Mouse (Mus musculus) forebrain, embryonic 10.5 days (tissue): ENCODE measurements around the gene Cnnm1. TPM values are rescaled to one million over a fixed set of nuclear protein-coding genes. Genes with fewer than 3 reads are reported as not detected.
"Not testable (repeated sequence)": the region's sequence is repeated elsewhere in the genome, so short reads cannot be mapped to it uniquely, and the experiment has no call there.

ENCODE experiments used
- DNase-seq: peaks from one replicate; pipeline ENCODE4 v3.0.0-alpha.2; 2017; ENCODE audit warnings: low spot score; ENCODE audit errors: extremely low spot score
- H3K27ac ChIP-seq: fragments of 300-500 bp; sonication (generic); 2 replicates; pipeline ENCODE4 v1.5.1; 2016; ENCODE audit warnings: mild to moderate bottlenecking
- H3K27me3 ChIP-seq: fragments of 300-500 bp; sonication (generic); 2 replicates; pipeline ENCODE4 v1.6.1; 2016; ENCODE audit warnings: mild to moderate bottlenecking; ENCODE audit not compliant: poor library complexity, severe bottlenecking
- H3K36me3 ChIP-seq: fragments of 300-500 bp; sonication (generic); replicated peaks from 2 replicates; pipeline ENCODE4 v1.6.1; 2016; ENCODE audit warnings: mild to moderate bottlenecking, moderate library complexity
- H3K4me1 ChIP-seq: fragments of 300-500 bp; sonication (generic); 2 replicates; pipeline ENCODE4 v1.6.1; 2016
- H3K4me3 ChIP-seq: fragments of 300-500 bp; sonication (generic); 2 replicates; pipeline ENCODE4 v1.5.1; 2016; ENCODE audit warnings: mild to moderate bottlenecking, moderate library complexity
- H3K9me3 ChIP-seq: fragments of 300-500 bp; sonication (generic); 2 replicates; pipeline ENCODE4 v1.6.1; 2016; ENCODE audit warnings: mild to moderate bottlenecking, moderate library complexity
- WGBS: fragments of 180-500 bp; shearing (Covaris S2); methylation state at CpG from one replicate; pipeline ENCODE4 v1.1.7; 2016; 5-methylcytosine and 5-hydroxymethylcytosine counted together
- polyA plus RNA-seq: library from polyadenylated mRNA; unstranded; fragments of >200 nt; fragmentation: Nextera tagmentation; extraction: Ambion mirVana; gene quantifications from 2 replicates; pipeline ENCODE4 v1.2.1, GENCODE M21; 2016

Cnnm1 gene
- polyA plus RNA-seq, 1 experiment from 2014 or later, result 0.31 TPM

DNA sequence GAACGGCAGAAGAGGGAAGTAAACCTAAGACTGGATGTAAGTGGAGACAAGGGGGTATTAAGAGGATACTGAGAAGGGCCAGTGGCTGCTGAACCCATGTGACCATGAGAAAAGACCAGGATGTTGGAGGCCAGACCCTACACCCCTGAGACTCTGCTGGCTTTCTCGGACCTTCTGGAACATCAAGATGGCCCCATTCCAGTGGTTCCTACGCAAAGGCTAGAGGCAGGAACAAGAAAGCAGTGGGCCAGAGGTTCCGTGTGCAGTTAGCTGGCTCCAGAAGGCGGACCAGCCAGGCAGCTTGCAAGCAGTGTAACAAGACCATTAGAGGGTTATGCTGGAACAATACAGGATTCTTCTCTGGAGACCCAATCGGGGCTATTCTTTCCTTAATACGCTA, 57.2 kb downstream of the Cnnm1 start:
- Histone ChIP-seq H3K9me3 (peaks cover 3% of the 10 kb centered on the region; the same call in 1 of the 2 replicates), H3K4me1 (peaks cover 18% of the 10 kb centered on the region), H3K4me3 (no peak overlapping the region), H3K27me3 (peaks cover 23% of the 10 kb centered on the region), H3K36me3 (peaks cover 38% of the 10 kb centered on the region), H3K27ac (no peak overlapping the region)
- DNase-seq, result no peak
- WGBS, result 88% methylated on average over 7 of the region's 7 CpGs

DNA sequence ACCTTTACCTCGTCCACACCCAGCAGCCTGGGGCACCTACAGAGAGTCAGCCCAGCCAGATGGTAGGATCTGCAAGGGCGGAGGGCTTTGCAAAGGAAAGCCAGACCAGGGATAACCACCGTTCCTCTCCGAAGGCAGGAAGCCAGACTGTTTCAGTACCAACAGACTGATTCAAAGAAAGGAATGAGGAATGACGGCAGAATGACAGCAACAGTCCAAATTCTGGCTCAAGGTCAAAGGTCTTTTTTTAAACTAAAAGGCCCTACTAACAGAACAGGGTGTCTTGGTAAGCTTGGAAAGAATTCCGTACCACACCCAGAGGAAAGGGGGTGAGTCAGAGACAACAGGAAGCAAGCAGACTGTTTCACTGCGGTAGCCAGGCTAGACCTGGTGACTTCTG, 58.6 kb downstream of the Cnnm1 start:
- H3K27me3 ChIP-seq, result peaks cover 16% of the 10 kb centered on the region
- H3K4me3 ChIP-seq, result no peak overlapping the region
- DNase-seq, result no peak
- 91% methylated on average over 7 of the region's 7 CpGs for WGBS
- peaks cover 51% of the 10 kb centered on the region for H3K36me3 ChIP-seq
- H3K9me3 ChIP-seq, result peaks cover 3% of the 10 kb centered on the region; the same call in 1 of the 2 replicates
- H3K27ac ChIP-seq, result no peak overlapping the region
- peaks cover 18% of the 10 kb centered on the region for H3K4me1 ChIP-seq

DNA sequence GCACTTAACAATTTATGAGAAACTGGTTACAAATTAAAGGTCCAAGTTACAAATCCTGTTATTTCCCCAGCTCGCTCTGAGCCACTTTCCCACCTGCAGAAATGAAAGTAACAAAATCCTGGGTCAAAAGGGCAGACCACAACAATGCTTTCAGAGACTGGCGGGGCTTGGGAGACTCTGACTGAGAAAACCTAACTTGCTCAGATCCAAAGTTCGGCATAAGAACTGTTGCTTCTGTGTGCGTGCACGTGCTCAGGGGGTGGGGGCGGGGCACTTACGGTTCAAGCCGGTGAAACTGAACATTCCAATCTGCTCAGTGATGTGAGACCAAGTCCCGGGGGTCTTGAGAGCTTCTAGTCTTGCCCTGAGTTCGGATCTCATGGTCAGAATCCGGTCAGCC, 62.4 kb downstream of the Cnnm1 start:
- no peak overlapping the region for H3K4me3 ChIP-seq
- H3K4me1 ChIP-seq, result no peaks in the 10 kb centered on the region
- peaks cover 87% of the 10 kb centered on the region for H3K36me3 ChIP-seq
- H3K27me3 ChIP-seq, result no peaks in the 10 kb centered on the region
- H3K27ac ChIP-seq, result no peak overlapping the region
- DNase-seq, result no peak
- peaks cover 3% of the 10 kb centered on the region; the same call in 1 of the 2 replicates for H3K9me3 ChIP-seq
- WGBS, result 81% methylated on average over 11 of the region's 11 CpGs

DNA sequence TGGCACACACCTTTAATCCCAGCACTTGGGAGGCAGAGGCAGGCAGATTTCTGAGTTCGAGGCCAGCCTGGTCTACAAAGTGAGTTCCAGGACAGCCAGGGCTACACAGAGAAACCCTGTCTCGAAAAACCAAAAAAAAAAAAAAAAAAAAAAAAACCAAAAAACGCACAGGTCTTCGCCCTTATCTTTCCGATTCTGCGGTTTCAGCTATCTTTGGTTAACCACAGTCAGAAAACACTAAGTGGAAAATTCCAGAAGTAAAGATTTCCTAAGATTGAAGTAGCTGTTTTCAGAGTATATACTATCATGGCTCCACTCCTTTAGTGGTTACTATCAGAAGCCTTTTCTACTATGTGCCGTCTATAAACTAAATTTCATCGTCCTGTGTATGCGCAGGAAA, 63.4 kb downstream of the Cnnm1 start:
- not testable (repeated sequence) for H3K4me3 ChIP-seq, H3K27me3 ChIP-seq, H3K9me3 ChIP-seq, DNase-seq, H3K4me1 ChIP-seq, H3K27ac ChIP-seq
- peaks cover 92% of the 10 kb centered on the region for H3K36me3 ChIP-seq
- 95% methylated on average over 8 of the region's 9 CpGs for WGBS

DNA sequence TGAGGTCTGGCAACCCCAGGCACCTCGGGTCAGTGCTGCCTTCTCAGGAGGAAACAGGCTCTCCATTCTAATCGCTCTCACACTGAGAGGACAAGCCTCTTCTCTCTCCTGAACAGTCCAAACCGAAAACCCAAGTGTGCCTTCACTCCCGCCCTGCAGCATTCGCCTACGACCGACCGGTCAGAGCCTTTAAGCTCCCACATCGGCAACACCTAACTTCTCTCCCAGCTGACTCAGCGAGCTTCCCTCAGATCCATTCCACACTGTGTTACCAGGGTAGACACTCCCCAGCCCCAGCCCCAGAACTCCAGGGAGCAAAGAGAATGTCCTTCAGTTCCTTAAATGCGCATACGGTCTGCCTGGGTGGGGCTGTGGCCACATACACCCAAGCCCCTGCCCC, 65.2 kb downstream of the Cnnm1 start:
- 89% methylated on average over 12 of the region's 12 CpGs for WGBS
- DNase-seq, result no peak

DNA sequence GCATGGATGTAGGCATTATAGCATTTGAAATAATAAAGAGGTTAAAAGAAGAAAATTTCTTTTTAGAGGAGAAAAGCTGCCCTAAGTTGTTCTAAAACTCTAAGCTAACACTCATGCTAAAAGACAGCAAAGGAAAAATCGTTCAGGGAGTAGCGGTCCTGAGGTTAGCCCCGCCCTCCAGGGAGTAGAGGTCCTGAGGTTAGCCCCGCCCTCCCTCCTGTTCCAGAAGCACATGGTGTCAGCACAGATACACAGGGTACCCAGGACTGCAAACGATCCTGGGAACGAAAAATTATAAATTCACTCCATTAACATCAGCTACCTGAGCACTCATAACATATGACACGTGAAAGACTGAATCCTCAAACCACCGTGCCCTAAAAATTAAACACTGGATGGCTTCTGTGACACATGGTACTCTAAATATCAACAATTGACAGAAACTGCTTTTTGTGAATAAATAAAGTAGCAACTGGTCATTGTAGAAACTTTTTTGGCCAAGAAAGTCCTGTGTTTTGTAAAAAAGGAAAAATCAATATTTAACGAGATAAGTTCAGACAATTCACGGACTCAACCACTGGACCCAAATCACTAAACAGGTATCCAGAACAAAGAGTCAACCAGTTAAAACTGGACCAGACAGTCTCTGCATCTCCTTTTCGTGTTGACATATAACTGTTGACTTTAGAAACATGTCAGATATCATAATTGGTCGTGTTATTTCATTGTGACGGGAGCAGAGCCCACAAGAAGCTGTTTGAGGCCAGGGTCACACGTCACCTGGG, 70.4 kb downstream of the Cnnm1 start:
- WGBS, result 93% methylated on average over 14 of the region's 14 CpGs
- no peak for DNase-seq
- no peak overlapping the region for H3K4me3 ChIP-seq

More for the DNA sequence above, 65.2 kb downstream of the Cnnm1 start:
- Histone ChIP-seq H3K27ac (no peak overlapping the region), H3K4me1 (no peaks in the 10 kb centered on the region), H3K4me3 (no peak overlapping the region), H3K36me3 (peaks cover 91% of the 10 kb centered on the region), H3K9me3 (no peaks in the 10 kb centered on the region; the same call in 1 of the 2 replicates), H3K27me3 (no peaks in the 10 kb centered on the region)

DNA sequence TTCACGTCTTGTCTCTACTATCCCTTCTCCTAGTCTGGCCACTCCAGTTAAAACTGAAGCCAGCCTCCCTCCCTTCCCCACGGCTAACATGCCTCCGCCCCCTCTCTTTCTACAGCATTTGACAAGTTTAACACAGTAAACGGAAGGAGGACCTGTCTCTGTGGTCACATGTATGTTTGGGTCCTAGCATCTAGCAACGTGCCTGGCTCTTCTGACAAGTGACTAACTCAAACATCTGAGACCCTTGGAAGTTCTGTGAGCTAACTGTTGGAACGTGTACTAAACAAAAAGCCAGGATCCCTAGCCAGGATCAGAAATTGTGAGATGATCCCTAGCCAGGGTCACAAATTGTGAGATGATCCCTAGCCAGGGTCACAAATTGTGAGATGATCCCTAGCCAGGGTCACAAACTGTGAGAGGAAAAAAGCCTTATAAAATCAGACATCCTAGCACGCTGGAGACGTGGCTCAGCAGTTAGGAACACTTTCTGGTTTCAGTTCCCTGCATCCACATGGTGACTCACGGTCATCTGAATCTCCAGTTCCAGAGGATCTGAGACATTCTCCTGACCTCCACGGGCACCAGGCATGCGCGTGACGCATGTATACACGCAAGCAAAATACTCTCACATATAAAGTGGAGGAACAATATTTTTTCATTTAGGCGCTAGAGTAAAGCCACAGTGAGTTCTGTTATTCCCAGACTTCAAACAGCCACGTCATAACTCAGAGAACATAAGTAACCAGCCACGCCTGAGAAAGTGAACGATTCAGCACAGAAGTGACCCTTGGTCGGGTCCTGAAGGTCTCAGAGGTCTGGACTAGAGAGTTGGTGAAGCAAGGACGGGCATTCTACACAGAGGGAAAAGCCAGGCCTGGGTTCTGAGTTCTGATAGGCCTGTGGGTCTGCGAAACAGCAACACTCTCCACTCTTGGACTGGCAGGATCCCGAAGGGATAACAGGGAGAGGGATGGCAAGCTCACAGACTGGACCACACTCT, 71.7 kb downstream of the Cnnm1 start:
- Histone ChIP-seq H3K9me3 (no peaks in the 10 kb centered on the region; the same call in 1 of the 2 replicates), H3K4me3 (no peak overlapping the region), H3K36me3 (peaks cover 88% of the 10 kb centered on the region), H3K4me1 (no peaks in the 10 kb centered on the region), H3K27ac (no peak overlapping the region), H3K27me3 (no peaks in the 10 kb centered on the region)
- DNase-seq, result no peak
- WGBS, result 87% methylated on average over 22 of the region's 22 CpGs

More for the DNA sequence above, 70.4 kb downstream of the Cnnm1 start:
- Histone ChIP-seq H3K36me3 (peaks cover 92% of the 10 kb centered on the region), H3K27ac (no peak overlapping the region), H3K27me3 (no peaks in the 10 kb centered on the region), H3K4me1 (no peaks in the 10 kb centered on the region), H3K9me3 (no peaks in the 10 kb centered on the region; the same call in 1 of the 2 replicates)

DNA sequence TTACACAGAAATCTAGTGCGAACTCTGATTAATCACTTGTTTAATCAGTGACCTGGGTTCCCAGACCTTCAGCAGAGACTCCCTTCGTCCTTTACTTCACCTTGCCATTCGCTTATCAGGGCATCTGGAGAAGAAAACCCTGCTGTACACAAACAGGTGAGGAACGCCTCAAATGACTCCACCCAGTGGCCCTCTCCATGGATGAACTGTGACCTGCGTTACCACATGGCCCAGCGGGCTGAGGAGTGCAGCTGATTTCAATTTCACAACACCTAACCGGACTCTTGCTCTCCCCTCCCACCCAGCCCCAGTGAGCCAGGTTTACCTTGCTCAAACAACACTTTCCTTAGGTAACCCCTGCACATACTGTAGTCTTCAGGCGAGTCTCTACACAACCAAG, 73.6 kb downstream of the Cnnm1 start:
- Histone ChIP-seq H3K36me3 (peaks cover 79% of the 10 kb centered on the region), H3K9me3 (no peaks in the 10 kb centered on the region; the same call in 1 of the 2 replicates), H3K27ac (no peak overlapping the region), H3K27me3 (peaks cover 5% of the 10 kb centered on the region), H3K4me1 (no peaks in the 10 kb centered on the region), H3K4me3 (no peak overlapping the region)
- 95% methylated on average over 8 of the region's 8 CpGs for WGBS
- no peak for DNase-seq

DNA sequence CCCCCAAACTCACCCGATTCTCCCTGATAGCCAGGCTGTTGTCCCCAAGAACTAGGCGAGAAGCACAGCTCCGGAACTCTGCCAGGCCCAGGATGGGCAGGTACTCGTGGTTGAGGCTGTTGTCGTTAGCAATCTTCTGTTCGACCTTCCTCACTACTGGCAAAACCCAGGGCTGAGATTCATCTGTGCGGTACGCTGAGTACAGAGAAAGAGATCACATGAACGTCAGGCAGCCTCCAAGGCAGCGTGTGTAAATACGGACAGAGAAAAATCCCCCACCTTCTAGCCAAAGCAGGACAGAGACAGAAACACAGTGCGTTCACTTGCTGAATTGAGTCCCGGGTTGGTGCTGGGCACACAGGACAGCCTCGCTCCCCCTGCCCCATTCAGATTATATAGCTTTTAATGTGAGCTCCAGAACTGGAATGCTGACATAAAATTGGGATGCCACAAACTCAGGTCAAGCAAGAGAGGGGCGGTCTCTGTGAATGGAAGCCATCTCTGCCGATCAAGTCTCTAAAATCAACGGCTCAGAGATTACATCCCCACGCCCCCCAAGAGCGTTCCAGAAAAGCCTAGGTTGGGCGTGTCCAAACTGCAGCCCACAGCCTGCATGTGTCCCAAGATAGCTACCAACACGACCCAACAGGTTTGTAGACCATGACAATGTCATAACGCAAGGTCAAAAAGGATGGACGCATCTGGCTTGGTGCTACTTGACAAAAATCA, 75.6 kb downstream of the Cnnm1 start:
- Histone ChIP-seq H3K27me3 (peaks cover 22% of the 10 kb centered on the region), H3K4me1 (peaks cover 12% of the 10 kb centered on the region), H3K9me3 (no peaks in the 10 kb centered on the region), H3K27ac (no peak overlapping the region), H3K36me3 (peaks cover 62% of the 10 kb centered on the region), H3K4me3 (no peak overlapping the region)
- 93% methylated on average over 23 of the region's 23 CpGs for WGBS
- no peak for DNase-seq

DNA sequence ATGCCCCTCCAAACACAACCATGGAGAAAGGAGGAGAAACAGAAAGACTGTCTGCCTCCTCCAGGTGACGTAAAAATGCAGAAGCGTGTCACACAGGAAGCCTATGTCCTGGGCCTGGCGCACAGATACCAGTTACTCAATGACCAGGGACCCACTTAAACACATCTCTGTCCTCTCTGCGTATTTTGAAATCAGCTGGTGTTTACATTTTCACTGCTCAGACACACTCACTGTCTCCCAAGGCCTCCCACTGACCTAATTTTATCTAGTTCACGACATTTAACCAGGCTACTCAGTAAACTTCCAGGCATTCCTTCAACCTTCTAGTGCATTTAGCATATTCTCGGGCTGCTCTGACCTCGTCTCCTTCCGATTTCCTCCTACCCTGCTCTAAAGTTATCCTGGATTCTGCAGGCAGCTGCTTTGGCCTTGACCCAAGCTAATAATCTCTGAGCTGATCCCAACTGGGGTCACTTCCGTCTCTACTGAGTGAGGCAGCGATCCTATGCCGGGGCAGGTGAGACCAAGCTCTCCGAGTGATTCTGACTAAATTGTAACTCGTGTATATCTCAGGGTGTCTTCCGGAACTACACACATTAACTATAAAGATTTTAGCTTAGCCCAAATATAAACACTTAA, 76.3 kb downstream of the Cnnm1 start:
- no peak for DNase-seq
- 93% methylated on average over 14 of the region's 14 CpGs for WGBS

DNA sequence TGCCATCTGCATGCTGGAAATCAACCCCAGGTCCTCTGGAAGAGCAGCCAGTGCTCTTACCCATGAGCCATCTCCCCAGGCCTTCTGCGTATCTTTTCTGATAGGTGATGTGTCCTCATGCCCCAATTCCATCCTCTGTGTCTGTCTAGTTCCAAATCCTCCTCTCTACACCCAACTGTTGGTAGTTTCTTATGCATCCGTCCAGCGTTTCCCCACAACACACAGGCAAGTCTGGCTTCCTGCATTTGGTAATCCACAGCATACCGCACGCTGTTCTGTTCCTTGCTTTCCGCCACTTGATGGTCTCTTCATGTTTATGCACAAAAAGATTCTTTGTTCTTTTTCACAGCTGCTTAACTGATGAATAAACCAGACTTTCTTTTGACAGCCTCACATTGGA, 77.1 kb downstream of the Cnnm1 start:
- no peaks in the 10 kb centered on the region for H3K9me3 ChIP-seq
- H3K36me3 ChIP-seq, result peaks cover 48% of the 10 kb centered on the region
- DNase-seq, result no peak
- no peak overlapping the region for H3K27ac ChIP-seq
- H3K27me3 ChIP-seq, result peaks cover 22% of the 10 kb centered on the region
- WGBS, result 93% methylated on average over 6 of the region's 6 CpGs
- H3K4me1 ChIP-seq, result peaks cover 27% of the 10 kb centered on the region
- no peak overlapping the region for H3K4me3 ChIP-seq

More for the DNA sequence above, 76.3 kb downstream of the Cnnm1 start:
- peaks cover 22% of the 10 kb centered on the region for H3K27me3 ChIP-seq
- H3K36me3 ChIP-seq, result peaks cover 56% of the 10 kb centered on the region
- H3K9me3 ChIP-seq, result no peaks in the 10 kb centered on the region
- no peak overlapping the region for H3K27ac ChIP-seq
- no peak overlapping the region for H3K4me3 ChIP-seq
- peaks cover 19% of the 10 kb centered on the region for H3K4me1 ChIP-seq

DNA sequence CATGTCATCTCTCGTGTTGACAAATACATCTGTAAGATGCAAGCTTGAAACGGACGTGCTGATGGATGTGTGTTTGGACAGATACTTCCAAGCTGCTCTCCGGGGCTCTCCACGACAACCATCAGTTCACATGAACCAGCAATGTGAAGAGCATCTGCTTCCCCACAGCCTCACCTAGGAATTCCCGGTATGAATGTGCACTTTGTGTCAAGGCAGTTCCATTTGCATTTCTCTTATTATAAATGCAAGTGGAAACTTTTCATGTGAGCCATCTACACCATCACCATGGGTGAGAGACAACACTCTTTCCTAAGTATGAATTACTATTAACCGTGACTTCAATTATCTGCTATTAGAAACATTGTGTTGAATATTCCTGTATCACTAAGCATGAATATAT, 77.6 kb downstream of the Cnnm1 start:
- Histone ChIP-seq H3K27ac (no peak overlapping the region), H3K27me3 (peaks cover 25% of the 10 kb centered on the region), H3K4me1 (peaks cover 32% of the 10 kb centered on the region), H3K9me3 (no peaks in the 10 kb centered on the region), H3K36me3 (peaks cover 44% of the 10 kb centered on the region), H3K4me3 (no peak overlapping the region)
- no peak for DNase-seq
- 92% methylated on average over 7 of the region's 7 CpGs for WGBS
